Mouse (Mus musculus) lung, embryonic 14.5 days (tissue): ENCODE data around the gene Sfn. TPM values are rescaled to one million over a fixed set of nuclear protein-coding genes. Genes with fewer than 3 reads are reported as not detected.
A peak's percentile ranks its signal among the peaks of the same experiment; 100 is the strongest.

Source experiments
- ATAC-seq: fragments of 200-750 bp; cut with Nextera tagmentation; 2 replicates; pipeline ENCODE4 v1.8.0; 2017; ENCODE audit warnings: mild to moderate bottlenecking, moderate TSS enrichment, moderate library complexity; ENCODE audit not compliant: insufficient read depth
- DNase-seq: peaks from one replicate; pipeline ENCODE4 v3.0.0-alpha.2; 2015
- H3K27ac ChIP-seq: fragments of 300-500 bp; sonication (generic); 2 replicates; pipeline ENCODE4 v1.5.1; 2014; ENCODE audit warnings: low read depth, mild to moderate bottlenecking, moderate library complexity
- H3K27me3 ChIP-seq: fragments of 300-500 bp; sonication (generic); 2 replicates; pipeline ENCODE4 v1.6.1; 2014; ENCODE audit warnings: low read length, control low read depth; ENCODE audit not compliant: insufficient read depth
- H3K36me3 ChIP-seq: fragments of 300-500 bp; sonication (generic); 2 replicates; pipeline ENCODE4 v1.6.1; 2014; ENCODE audit warnings: control low read depth; ENCODE audit not compliant: insufficient read depth
- H3K4me1 ChIP-seq: fragments of 300-500 bp; sonication (generic); 2 replicates; pipeline ENCODE4 v1.6.1; 2014; ENCODE audit warnings: antibody characterized with exemption, control low read depth; ENCODE audit not compliant: insufficient read depth
- H3K4me2 ChIP-seq: fragments of 300-500 bp; sonication (generic); 2 replicates; pipeline ENCODE4 v1.6.1; 2014; ENCODE audit warnings: mild to moderate bottlenecking
- H3K4me3 ChIP-seq: fragments of 300-500 bp; sonication (generic); 2 replicates; pipeline ENCODE4 v1.5.1; 2014; ENCODE audit warnings: low read depth, low read length
- H3K9ac ChIP-seq: fragments of 300-500 bp; sonication (generic); 2 replicates; pipeline ENCODE4 v1.6.1; 2014
- H3K9me3 ChIP-seq: fragments of 300-500 bp; sonication (generic); 2 replicates; pipeline ENCODE4 v1.6.1; 2016; ENCODE audit warnings: low read depth, low read length, control low read depth
- CTCF ChIP-seq: IDR thresholded peaks from 2 replicates; pipeline ENCODE4 v1.5.1; 2016; ENCODE audit warnings: antibody characterized with exemption, low read depth
- WGBS: fragments of 180-500 bp; shearing (Covaris S2); extraction: QIAGEN DNeasy Blood & Tissue Kit; methylation state at CpG from one replicate; pipeline ENCODE4 v1.1.7; 2014; 5-methylcytosine and 5-hydroxymethylcytosine counted together
- polyA plus RNA-seq: library from polyadenylated mRNA; unstranded; fragments of >200 nt; fragmentation: Nextera tagmentation; extraction: Ambion mirVana; gene quantifications from 2 replicates; pipeline ENCODE4 v1.2.1, GENCODE M21; 2014

Sfn gene
- polyA plus RNA-seq, 1 experiment from 2014 or later, result 10.6 TPM

GRCm38 (mm10) chr4:133592570-133592969 lies 9.4 kb downstream of the Sfn start:
- peaks cover 43% of the 10 kb centered on the region for H3K36me3 ChIP-seq
- peak; percentile 94 for TF ChIP-seq CTCF
- H3K4me1 ChIP-seq, result no peaks in the 10 kb centered on the region
- DNase-seq, result peak; percentile 87
- H3K27me3 ChIP-seq, result no peaks in the 10 kb centered on the region
- H3K4me3 ChIP-seq, result no peak overlapping the region
- peak; percentile 35; the same call in 1 of the 2 replicates for ATAC-seq
- WGBS, result 28% methylated on average over 7 of the region's 7 CpGs
- H3K9me3 ChIP-seq, result no peaks in the 10 kb centered on the region
- no peak overlapping the region for H3K27ac ChIP-seq
- H3K9ac ChIP-seq, result no peak overlapping the region
- H3K4me2 ChIP-seq, result no peak overlapping the region

- peak within 1 kb of the TSS; percentile 71 for H3K27ac ChIP-seq
- no peaks in the 10 kb centered on the region for H3K27me3 ChIP-seq
- H3K4me2 ChIP-seq, result peak within 1 kb of the TSS; percentile 99
- H3K9ac ChIP-seq, result peak within 1 kb of the TSS; percentile 72
- no peaks in the 10 kb centered on the region for H3K9me3 ChIP-seq
- peak within 1 kb of the TSS; percentile 83 for H3K4me3 ChIP-seq
- DNase-seq (peak; percentile 93), ATAC-seq (peak; percentile 91)
- 0 out of 2 replicates have a peak, but pooled peaks cover 5% of the 10 kb centered on the region for H3K4me1 ChIP-seq
- peaks cover 56% of the 10 kb centered on the region for H3K36me3 ChIP-seq
- TF ChIP-seq CTCF, result no peak
- WGBS, result 1% methylated on average over 65 of the region's 65 CpGs
Measured at GRCm38 (mm10) chr4:133584059-133584951, 17.7 kb downstream of the Sfn start, which contains the start of gene Gpn2. Gpn2 (plus strand) TSS chr4:133584362.

GRCm38 (mm10) chr4:133583690-133584058 lies 18.3 kb downstream of the Sfn start:
- Histone ChIP-seq H3K4me1 (0 out of 2 replicates have a peak, but pooled peaks cover 5% of the 10 kb centered on the region), H3K27ac (peak overlapping the region; percentile 71), H3K27me3 (no peaks in the 10 kb centered on the region), H3K9me3 (no peaks in the 10 kb centered on the region), H3K4me3 (peak overlapping the region; percentile 83), H3K9ac (peak overlapping the region; percentile 72), H3K36me3 (peaks cover 54% of the 10 kb centered on the region), H3K4me2 (peak overlapping the region; percentile 99)
- DNase-seq, result no peak
- peak; percentile 53 for ATAC-seq
- no peak for TF ChIP-seq CTCF
- WGBS, result 56% methylated on average over 6 of the region's 6 CpGs

GRCm38 (mm10) chr4:133577983-133578382 lies 24.0 kb downstream of the Sfn start:
- Histone ChIP-seq H3K27me3 (no peaks in the 10 kb centered on the region), H3K36me3 (peaks cover 33% of the 10 kb centered on the region), H3K27ac (no peak overlapping the region), H3K4me3 (no peak overlapping the region), H3K9me3 (no peaks in the 10 kb centered on the region), H3K9ac (no peak overlapping the region), H3K4me2 (no peak overlapping the region), H3K4me1 (0 out of 2 replicates have a peak, but pooled peaks cover 3% of the 10 kb centered on the region)
- DNase-seq (no peak), ATAC-seq (no peak)
- 76% methylated on average over 12 of the region's 12 CpGs for WGBS
- TF ChIP-seq CTCF, result no peak

GRCm38 (mm10) chr4:133574843-133575202 lies 27.1 kb downstream of the Sfn start:
- H3K9me3 ChIP-seq, result no peaks in the 10 kb centered on the region
- H3K9ac ChIP-seq, result peak overlapping the region; percentile 88
- no peak overlapping the region for H3K27ac ChIP-seq
- under 1% methylated on average over 41 of the region's 41 CpGs for whole genome bisulfite sequencing
- H3K36me3 ChIP-seq, result peaks cover 13% of the 10 kb centered on the region
- no peaks in the 10 kb centered on the region for H3K27me3 ChIP-seq
- peak; percentile 75 for ATAC-seq
- H3K4me3 ChIP-seq, result peak overlapping the region; percentile 98
- TF ChIP-seq CTCF, result no peak
- no peak for DNase-seq
- peak overlapping the region; percentile 93 for H3K4me2 ChIP-seq
- H3K4me1 ChIP-seq, result 0 out of 2 replicates have a peak, but pooled peaks cover 3% of the 10 kb centered on the region

GRCm38 (mm10) chr4:133574070-133574842 lies 27.7 kb downstream of the Sfn start, which contains the start of gene Gpatch3:
Gpatch3 (plus strand) TSS chr4:133574745.
- WGBS, result 5% methylated on average over 44 of the region's 44 CpGs
- TF ChIP-seq CTCF, result peak; percentile 46
- Histone ChIP-seq H3K4me3 (peak within 1 kb of the TSS; percentile 98), H3K36me3 (peaks cover 8% of the 10 kb centered on the region), H3K27me3 (no peaks in the 10 kb centered on the region), H3K9me3 (no peaks in the 10 kb centered on the region), H3K4me2 (peak within 1 kb of the TSS; percentile 93), H3K4me1 (0 out of 2 replicates have a peak, but pooled peaks cover 3% of the 10 kb centered on the region), H3K27ac (peak within 1 kb of the TSS; percentile 90), H3K9ac (peak within 1 kb of the TSS; percentile 88)
- peak; percentile 92 for ATAC-seq
- peak; percentile 97 for DNase-seq

GRCm38 (mm10) chr4:133570066-133570466 lies 31.9 kb downstream of the Sfn start:
- 44% methylated on average over 10 of the region's 10 CpGs for WGBS
- no peak overlapping the region for H3K4me3 ChIP-seq
- no peak for DNase-seq

More at GRCm38 (mm10) chr4:133570066-133570466, 31.9 kb downstream of the Sfn start:
- Histone ChIP-seq H3K4me1 (no peaks in the 10 kb centered on the region), H3K27me3 (no peaks in the 10 kb centered on the region), H3K4me2 (no peak overlapping the region), H3K36me3 (no peaks in the 10 kb centered on the region), H3K9ac (no peak overlapping the region), H3K27ac (no peak overlapping the region), H3K9me3 (no peaks in the 10 kb centered on the region)
- no peak for TF ChIP-seq CTCF
- no peak for ATAC-seq
